Mouse (Mus musculus) thymus, adult 2 months (tissue): ENCODE measurements at regions not wholly inside any gene's neighbourhood (a gene's known extent, or its start where the extent isn't known, plus 50 kb on each side); places are given as distances from the start of the nearest gene placed in this dataset.

Experiments used
- DNase-seq: peaks from one replicate; pipeline ENCODE4 v3.0.0; 2021
- H3K27ac ChIP-seq: fragments of 200-500 bp; 2 replicates; pipeline ENCODE4 v1.5.1; 2012; ENCODE audit warnings: low read length, control low read depth; ENCODE audit not compliant: control insufficient read depth, insufficient read depth
- H3K27me3 ChIP-seq: fragments of 200-500 bp; 2 replicates; pipeline ENCODE4 v1.6.1; 2012; ENCODE audit warnings: mild to moderate bottlenecking, low read length, moderate library complexity, mixed read lengths; ENCODE audit not compliant: control insufficient read depth, insufficient read depth
- H3K36me3 ChIP-seq: fragments of 200-500 bp; 2 replicates; pipeline ENCODE4 v1.6.1; 2012; ENCODE audit warnings: mild to moderate bottlenecking, low read length, moderate library complexity; ENCODE audit not compliant: control insufficient read depth, insufficient read depth
- H3K4me1 ChIP-seq: fragments of 200-500 bp; replicated peaks from 2 replicates; pipeline ENCODE4 v1.6.1; 2012; ENCODE audit warnings: low read length; ENCODE audit not compliant: control insufficient read depth, insufficient read depth
- H3K4me3 ChIP-seq: fragments of 200-500 bp; 2 replicates; pipeline ENCODE4 v1.5.1; 2012; ENCODE audit warnings: mild to moderate bottlenecking, low read length, control low read depth, moderate library complexity; ENCODE audit not compliant: control insufficient read depth, insufficient read depth
- CTCF ChIP-seq: fragments of 200-500 bp; IDR thresholded peaks from 2 replicates; pipeline ENCODE4 v1.5.1; 2012; ENCODE audit warnings: mild to moderate bottlenecking, control low read depth, low read length, moderate library complexity, borderline replicate concordance; ENCODE audit not compliant: control insufficient read depth, poor library complexity, insufficient read depth; ENCODE audit errors: extremely low read depth
- POLR2A ChIP-seq: fragments of 200-500 bp; IDR thresholded peaks from 2 replicates; pipeline ENCODE4 v1.6.1; 2012; ENCODE audit warnings: mild to moderate bottlenecking, low read length, control low read depth, moderate library complexity; ENCODE audit not compliant: control insufficient read depth, poor library complexity, insufficient read depth; ENCODE audit errors: extremely low read depth
- WGBS: fragments of 180-500 bp; shearing (Covaris S2); methylation state at CpG from one replicate; pipeline ENCODE4 v1.1.7; 2018; 5-methylcytosine and 5-hydroxymethylcytosine counted together

DNA sequence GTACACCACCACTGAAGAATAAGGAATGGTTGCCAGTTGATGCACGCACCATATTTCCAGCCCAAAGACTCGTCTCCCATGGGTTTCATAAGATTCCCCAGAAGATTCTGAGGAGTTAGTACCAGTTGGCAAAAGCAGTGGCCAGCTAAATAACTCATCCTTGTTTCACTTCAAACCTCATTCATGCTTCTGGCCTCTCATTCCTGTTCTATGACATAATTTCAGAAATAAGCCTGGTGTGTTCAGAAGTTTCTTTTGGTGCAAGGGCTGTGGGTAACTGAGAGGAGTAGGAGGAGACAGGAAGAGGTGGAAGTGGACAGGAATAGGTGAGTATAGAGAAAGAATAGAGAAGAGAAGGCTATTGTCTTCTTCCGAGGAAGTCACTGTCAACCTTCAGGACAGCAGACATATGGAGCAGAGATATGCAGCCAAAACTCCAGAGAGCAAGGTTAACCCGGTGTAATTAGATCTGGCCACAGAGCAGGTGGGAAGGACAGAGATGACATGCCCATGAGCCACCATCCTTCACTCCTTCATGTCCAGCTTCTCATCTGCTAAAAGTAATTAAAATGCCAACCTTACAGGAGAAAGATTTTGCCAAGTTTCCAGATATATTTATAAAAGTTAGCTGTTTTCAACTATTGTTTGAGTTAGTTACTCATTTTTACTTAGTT is 133.9 kb upstream of the Tnfaip3 start:
- Histone ChIP-seq H3K27me3 (no peaks in the 10 kb centered on the region), H3K36me3 (no peaks in the 10 kb centered on the region), H3K4me1 (no peaks in the 10 kb centered on the region), H3K27ac (no peak overlapping the region), H3K4me3 (no peak overlapping the region)
- DNase-seq, result no peak
- no peak for TF ChIP-seq POLR2A
- no peak for TF ChIP-seq CTCF
- 84% methylated on average over 4 of the region's 4 CpGs for WGBS

DNA sequence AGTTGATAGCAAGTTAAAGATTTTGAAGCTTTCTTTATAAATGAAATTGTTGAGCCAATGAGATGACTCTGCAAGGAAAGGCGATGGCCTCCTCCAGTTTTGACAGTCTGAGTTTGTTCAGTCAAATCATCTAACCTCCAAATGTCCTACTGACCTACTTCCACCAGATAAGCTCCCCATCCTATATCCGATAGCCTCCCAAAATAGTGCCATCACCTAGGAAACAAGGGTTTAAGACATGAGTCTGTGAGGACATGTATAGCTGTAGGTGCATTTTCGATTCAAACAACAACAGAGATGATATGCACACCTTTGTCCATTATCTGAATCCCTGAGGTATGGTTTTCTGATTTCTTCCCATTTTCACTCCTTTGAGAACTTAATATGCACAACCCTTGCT is 126.0 kb upstream of the Tnfaip3 start:
- TF ChIP-seq POLR2A, result no peak
- no peak for TF ChIP-seq CTCF
- no peak for DNase-seq
- Histone ChIP-seq H3K27me3 (no peaks in the 10 kb centered on the region), H3K36me3 (no peaks in the 10 kb centered on the region), H3K27ac (no peak overlapping the region), H3K4me1 (peaks cover 2% of the 10 kb centered on the region; the same call in 1 of the 2 replicates), H3K4me3 (no peak overlapping the region)
- 97% methylated on average over 3 of the region's 3 CpGs for WGBS

DNA sequence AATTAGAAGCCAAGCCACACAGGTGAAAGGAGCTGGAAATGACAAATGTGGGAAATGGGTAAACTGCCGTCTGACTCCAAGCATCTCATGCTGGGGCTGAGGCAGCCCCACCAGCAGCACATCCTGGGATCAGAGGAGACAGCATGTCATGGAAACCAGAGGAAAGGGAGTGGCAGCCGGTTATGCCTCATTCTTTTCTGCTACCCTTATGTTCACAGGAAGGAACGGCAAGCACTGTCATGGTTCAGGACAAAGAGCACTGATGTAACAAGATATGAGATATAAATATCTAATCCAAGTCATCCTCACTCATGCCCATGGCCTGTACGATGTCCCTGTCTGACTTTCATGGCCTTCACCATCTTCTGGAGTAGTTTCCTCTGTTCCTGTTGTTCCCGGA is 125.2 kb upstream of the Tnfaip3 start:
- WGBS, result 91% methylated on average over 5 of the region's 5 CpGs
- TF ChIP-seq POLR2A (no peak), CTCF (no peak)
- H3K36me3 ChIP-seq, result no peaks in the 10 kb centered on the region
- DNase-seq, result no peak
- H3K4me1 ChIP-seq, result peaks cover 2% of the 10 kb centered on the region; the same call in 1 of the 2 replicates
- H3K27me3 ChIP-seq, result no peaks in the 10 kb centered on the region
- H3K27ac ChIP-seq, result no peak overlapping the region
- H3K4me3 ChIP-seq, result no peak overlapping the region

DNA sequence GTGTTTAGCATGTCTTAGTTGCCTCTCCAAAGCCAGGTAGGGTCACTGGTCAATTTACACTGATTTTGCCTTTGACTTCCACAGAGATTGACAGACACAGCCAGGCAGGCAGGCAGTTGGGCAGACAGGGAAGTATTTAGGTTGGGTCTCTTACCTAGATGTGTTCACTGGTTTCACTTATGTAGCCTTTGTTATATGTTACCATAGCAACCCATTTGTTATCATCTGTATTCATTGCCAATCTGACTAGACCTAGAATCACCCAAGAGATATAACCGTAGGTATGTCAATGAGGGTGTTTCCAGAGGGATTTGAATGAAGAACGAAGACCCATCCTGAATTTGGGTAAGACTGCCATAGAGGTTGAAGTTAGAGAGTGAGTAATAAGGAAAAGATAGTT is 123.8 kb upstream of the Tnfaip3 start:
- no peaks in the 10 kb centered on the region for H3K36me3 ChIP-seq
- peaks cover 2% of the 10 kb centered on the region; the same call in 1 of the 2 replicates for H3K4me1 ChIP-seq
- H3K27ac ChIP-seq, result no peak overlapping the region
- no peak overlapping the region for H3K4me3 ChIP-seq
- WGBS, result 95% methylated on average over 2 of the region's 2 CpGs
- no peaks in the 10 kb centered on the region for H3K27me3 ChIP-seq
- TF ChIP-seq CTCF (no peak), POLR2A (no peak)
- no peak for DNase-seq

DNA sequence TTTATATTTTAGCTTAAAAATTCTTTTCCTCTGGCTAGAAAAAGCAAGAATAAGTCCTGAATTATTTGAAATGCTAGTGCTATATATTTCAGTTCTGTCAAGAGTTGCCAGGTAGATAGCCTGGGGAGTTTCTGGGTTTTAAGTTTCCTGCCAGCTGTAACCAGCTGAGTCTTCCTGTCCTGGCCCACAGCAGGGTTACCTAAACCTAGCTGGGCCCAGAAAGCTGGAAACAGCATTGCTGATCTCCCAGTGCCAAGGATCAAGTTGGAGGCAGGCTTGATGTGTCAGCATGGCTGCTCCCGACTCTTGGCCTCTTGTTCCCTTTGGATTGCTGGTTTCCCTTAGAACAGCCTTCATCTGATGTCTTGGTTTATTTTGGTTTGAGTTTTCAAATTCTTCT is 122.8 kb upstream of the Tnfaip3 start:
- Histone ChIP-seq H3K36me3 (no peaks in the 10 kb centered on the region), H3K27me3 (no peaks in the 10 kb centered on the region), H3K4me1 (peaks cover 2% of the 10 kb centered on the region; the same call in 1 of the 2 replicates), H3K27ac (no peak overlapping the region), H3K4me3 (no peak overlapping the region)
- TF ChIP-seq CTCF (no peak), POLR2A (no peak)
- 96% methylated on average over 1 of the region's 1 CpGs for WGBS
- no peak for DNase-seq

DNA sequence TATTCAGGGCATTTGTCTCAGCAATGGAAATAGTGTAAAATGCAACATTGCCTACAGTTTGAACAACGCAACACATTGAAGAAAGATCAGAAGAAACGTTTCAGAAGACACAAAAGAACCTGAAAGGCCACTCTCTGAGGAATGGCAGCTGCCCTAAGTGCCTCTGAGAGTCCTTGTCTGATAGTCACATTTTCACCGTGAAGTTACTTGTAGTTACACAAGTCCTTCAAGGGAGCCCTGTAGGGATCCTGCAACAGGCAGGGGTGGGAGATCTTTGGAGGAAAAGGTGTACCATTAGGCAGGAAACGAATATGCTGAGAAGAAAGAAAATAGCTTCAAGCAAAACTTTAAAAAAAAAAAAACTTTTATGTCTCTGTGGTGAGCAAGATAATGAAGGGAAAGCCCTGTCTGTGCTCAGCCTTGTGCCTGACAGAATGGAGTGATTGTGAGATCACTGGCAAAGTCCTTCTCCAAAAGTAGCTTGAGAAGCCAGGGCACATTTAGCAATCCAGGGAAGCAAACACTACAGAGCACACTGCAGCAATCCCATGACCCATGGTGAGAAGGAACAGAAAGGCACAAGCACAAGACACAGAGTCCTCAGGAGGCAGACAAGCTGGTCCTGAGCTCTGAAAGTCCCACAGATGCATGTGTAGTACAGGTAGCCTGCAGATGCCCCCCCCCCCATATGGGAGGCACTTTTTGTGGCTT is 112.3 kb upstream of the Tnfaip3 start:
- no peak overlapping the region for H3K27ac ChIP-seq

More for the DNA sequence above, 112.3 kb upstream of the Tnfaip3 start:
- DNase-seq, result no peak
- no peak overlapping the region for H3K4me3 ChIP-seq
- WGBS, result 51% methylated on average over 4 of the region's 4 CpGs
- H3K36me3 ChIP-seq, result no peaks in the 10 kb centered on the region
- TF ChIP-seq CTCF (no peak), POLR2A (no peak)
- H3K4me1 ChIP-seq, result peaks cover 7% of the 10 kb centered on the region
- H3K27me3 ChIP-seq, result no peaks in the 10 kb centered on the region
